Mouse (Mus musculus) midbrain, embryonic 14.5 days (tissue): ENCODE measurements around the gene Gm26741. TPM values are rescaled to one million over a fixed set of nuclear protein-coding genes. Genes with fewer than 3 reads are reported as not detected.
"Not testable (repeated sequence)": the region's sequence is repeated elsewhere in the genome, so short reads cannot be mapped to it uniquely, and the experiment has no call there.

ENCODE experiments used
- ATAC-seq: fragments of 200-750 bp; cut with Nextera tagmentation; 2 replicates; pipeline ENCODE4 v1.8.0; 2017; ENCODE audit warnings: moderate number of reproducible peaks, moderate library complexity; ENCODE audit not compliant: low FRiP score, low TSS enrichment
- DNase-seq: peaks from one replicate; pipeline ENCODE4 v3.0.0-alpha.2; 2015
- H3K27ac ChIP-seq: fragments of 300-500 bp; sonication (generic); replicated peaks from 2 replicates; pipeline ENCODE4 v1.5.1; 2014; ENCODE audit warnings: mild to moderate bottlenecking, low read depth, low read length, moderate library complexity
- H3K27me3 ChIP-seq: fragments of 300-500 bp; sonication (generic); 2 replicates; pipeline ENCODE4 v1.6.1; 2014; ENCODE audit warnings: low read length, control low read depth, mixed read lengths; ENCODE audit not compliant: control insufficient read depth, insufficient read depth
- H3K36me3 ChIP-seq: fragments of 300-500 bp; sonication (generic); 2 replicates; pipeline ENCODE4 v1.6.1; 2014; ENCODE audit warnings: low read length, control low read depth; ENCODE audit not compliant: control insufficient read depth, insufficient read depth
- H3K4me1 ChIP-seq: fragments of 300-500 bp; sonication (generic); 2 replicates; pipeline ENCODE4 v1.6.1; 2014; ENCODE audit warnings: mild to moderate bottlenecking, antibody characterized with exemption, low read length, control low read depth; ENCODE audit not compliant: control insufficient read depth, insufficient read depth
- H3K4me2 ChIP-seq: fragments of 300-500 bp; sonication (generic); 2 replicates; pipeline ENCODE4 v1.6.1; 2014; ENCODE audit warnings: mild to moderate bottlenecking, low read length, moderate library complexity
- H3K4me3 ChIP-seq: fragments of 300-500 bp; sonication (generic); replicated peaks from 2 replicates; pipeline ENCODE4 v1.5.1; 2014; ENCODE audit warnings: low read depth, low read length
- H3K9ac ChIP-seq: fragments of 300-500 bp; sonication (generic); replicated peaks from 2 replicates; pipeline ENCODE4 v1.6.1; 2014; ENCODE audit warnings: mild to moderate bottlenecking, low read length, moderate library complexity
- H3K9me3 ChIP-seq: fragments of 300-500 bp; sonication (generic); 2 replicates; pipeline ENCODE4 v1.6.1; 2016; ENCODE audit warnings: low read length, control low read depth, mixed read lengths; ENCODE audit not compliant: control insufficient read depth
- WGBS: fragments of 180-500 bp; shearing (Covaris S2); extraction: QIAGEN DNeasy Blood & Tissue Kit; methylation state at CpG from one replicate; pipeline ENCODE4 v1.1.7; 2014; 5-methylcytosine and 5-hydroxymethylcytosine counted together
- polyA plus RNA-seq: library from polyadenylated mRNA; unstranded; fragments of >200 nt; fragmentation: Nextera tagmentation; extraction: Ambion mirVana; gene quantifications from 2 replicates; pipeline ENCODE4 v1.2.1, GENCODE M21; 2014

Gm26741 gene
- not detected in 2 replicates for polyA plus RNA-seq

- Histone ChIP-seq H3K4me1 (no peaks in the 10 kb centered on the region), H3K4me2 (no peak within 1 kb of the TSS), H3K9ac (no peak within 1 kb of the TSS), H3K9me3 (no peaks in the 10 kb centered on the region), H3K36me3 (peaks cover 12% of the 10 kb centered on the region), H3K27me3 (no peaks in the 10 kb centered on the region), H3K4me3 (no peak within 1 kb of the TSS), H3K27ac (no peak within 1 kb of the TSS)
- WGBS = 89% methylated on average over 2 of the region's 2 CpGs
- ATAC-seq = no peak
- no peak for DNase-seq
Measured at GRCm38 (mm10) chr10:52358467-52358866, at the start of gene Gm26741. TSS of gene Gm26741 (plus strand) at chr10:52358767.

- H3K27me3 ChIP-seq = no peaks in the 10 kb centered on the region
- 93% methylated on average over 8 of the region's 8 CpGs for WGBS
- H3K9me3 ChIP-seq = no peaks in the 10 kb centered on the region
- no peak overlapping the region for H3K27ac ChIP-seq
- H3K4me2 ChIP-seq = no peak overlapping the region
- ATAC-seq (no peak), DNase-seq (no peak)
- H3K4me1 ChIP-seq = no peaks in the 10 kb centered on the region
- no peaks in the 10 kb centered on the region for H3K36me3 ChIP-seq
- no peak overlapping the region for H3K9ac ChIP-seq
- H3K4me3 ChIP-seq = no peak overlapping the region
Measured at GRCm38 (mm10) chr10:52309196-52309595, 49.4 kb upstream of the Gm26741 start.

- Histone ChIP-seq H3K27me3 (no peaks in the 10 kb centered on the region), H3K4me3 (no peak overlapping the region), H3K4me2 (no peak overlapping the region), H3K4me1 (no peaks in the 10 kb centered on the region), H3K9me3 (no peaks in the 10 kb centered on the region), H3K27ac (no peak overlapping the region), H3K36me3 (peaks cover 14% of the 10 kb centered on the region; the same call in 1 of the 2 replicates), H3K9ac (no peak overlapping the region)
- ATAC-seq (no peak), DNase-seq (no peak)
- WGBS = 96% methylated on average over 28 of the region's 28 CpGs
Measured at GRCm38 (mm10) chr10:52319506-52320286, 38.9 kb upstream of the Gm26741 start.

GRCm38 (mm10) chr10:52321918-52322317 lies 36.6 kb upstream of the Gm26741 start:
- Histone ChIP-seq H3K4me1 (no peaks in the 10 kb centered on the region), H3K27me3 (no peaks in the 10 kb centered on the region), H3K4me3 (no peak overlapping the region), H3K27ac (no peak overlapping the region), H3K9ac (no peak overlapping the region), H3K36me3 (peaks cover 14% of the 10 kb centered on the region; the same call in 1 of the 2 replicates), H3K9me3 (no peaks in the 10 kb centered on the region), H3K4me2 (no peak overlapping the region)
- DNase-seq (no peak), ATAC-seq (no peak)
- WGBS = 98% methylated on average over 3 of the region's 3 CpGs

- DNase-seq = peak; percentile 79
Measured at GRCm38 (mm10) chr10:52331007-52331406, 27.6 kb upstream of the Gm26741 start.

GRCm38 (mm10) chr10:52343324-52343723 lies 15.2 kb upstream of the Gm26741 start:
- not testable (repeated sequence) for ATAC-seq, H3K4me1 ChIP-seq, H3K9ac ChIP-seq, H3K9me3 ChIP-seq, DNase-seq, H3K27me3 ChIP-seq, H3K4me2 ChIP-seq, H3K27ac ChIP-seq, H3K4me3 ChIP-seq
- 97% methylated on average over 4 of the region's 4 CpGs for WGBS
- H3K36me3 ChIP-seq = peaks cover 64% of the 10 kb centered on the region

More at GRCm38 (mm10) chr10:52331007-52331406, 27.6 kb upstream of the Gm26741 start:
- H3K4me3 ChIP-seq = no peak overlapping the region
- H3K9ac ChIP-seq = no peak overlapping the region
- no peak overlapping the region for H3K4me2 ChIP-seq
- no peaks in the 10 kb centered on the region for H3K27me3 ChIP-seq
- H3K9me3 ChIP-seq = no peaks in the 10 kb centered on the region
- peaks cover 3% of the 10 kb centered on the region; the same call in 1 of the 2 replicates for H3K36me3 ChIP-seq
- WGBS = 0% methylated on average over 1 of the region's 1 CpGs
- no peak overlapping the region for H3K27ac ChIP-seq
- ATAC-seq = no peak
- H3K4me1 ChIP-seq = no peaks in the 10 kb centered on the region

GRCm38 (mm10) chr10:52353184-52353583 lies 5.4 kb upstream of the Gm26741 start:
- Histone ChIP-seq H3K9me3 (no peaks in the 10 kb centered on the region), H3K36me3 (peaks cover 43% of the 10 kb centered on the region), H3K4me1 (no peaks in the 10 kb centered on the region), H3K27me3 (no peaks in the 10 kb centered on the region), H3K27ac (no peak overlapping the region), H3K4me3 (no peak overlapping the region), H3K4me2 (no peak overlapping the region), H3K9ac (no peak overlapping the region)
- DNase-seq (peak; percentile 11), ATAC-seq (no peak)
- 70% methylated on average over 9 of the region's 9 CpGs for WGBS

- ATAC-seq (no peak), DNase-seq (no peak)
- no peak overlapping the region for H3K4me2 ChIP-seq
- H3K27me3 ChIP-seq = no peaks in the 10 kb centered on the region
- no peaks in the 10 kb centered on the region for H3K9me3 ChIP-seq
- H3K4me1 ChIP-seq = no peaks in the 10 kb centered on the region
- H3K36me3 ChIP-seq = peaks cover 9% of the 10 kb centered on the region; the same call in 1 of the 2 replicates
- no peak overlapping the region for H3K27ac ChIP-seq
- no peak overlapping the region for H3K9ac ChIP-seq
- WGBS = over 99% methylated on average over 4 of the region's 4 CpGs
- no peak overlapping the region for H3K4me3 ChIP-seq
Measured at GRCm38 (mm10) chr10:52360241-52360735, 1.7 kb downstream of the Gm26741 start.
